In genomic region chr11:109109056-109109455, GRCm38 (mm10) we compare ENCODE assay signal across 29 mouse cellular contexts. TPM values are rescaled to one million over a fixed set of nuclear protein-coding genes. Genes with fewer than 3 reads are reported as not detected.
"Had no signal": no experiment of that assay in that cellular context is flagged by ENCODE, and none has a peak within 500 bp of the region (broad histone marks: within the 10 kb centered on the region; RNA-seq: fewer than 3 reads in every experiment).

No protein-coding gene starts in this region.

- H3K4me2 ChIP-seq: limb, embryonic 13.5 days; liver, embryonic 12.5 days; liver, embryonic 15.5 days; lung, embryonic 15.5 days; stomach, embryonic 15.5 days had no signal

- H3K36me3 ChIP-seq: limb, embryonic 10.5 days; limb, embryonic 13.5 days; liver, embryonic 12.5 days; liver, embryonic 15.5 days; lung, embryonic 15.5 days; midbrain, embryonic 10.5 days; stomach, embryonic 15.5 days had no signal

- DNase-seq: kidney, adult 2 months; kidney, postnatal 25 days; layer of hippocampus, adult 9-11 months; liver; lung, adult 18-20 months; lung, postnatal 10 days; lung, postnatal 36 days; midbrain, embryonic 14.5 days; retina, postnatal 1 day; right cerebral cortex, postnatal 25 days; spleen, adult 18-20 months; thymus, postnatal 25 days had no signal

- H3K4me3 ChIP-seq: layer of hippocampus, adult 2 months; limb, embryonic 10.5 days; limb, embryonic 13.5 days; liver, embryonic 12.5 days; liver, embryonic 15.5 days; lung, embryonic 15.5 days; megakaryocyte, embryonic 14.5 days; midbrain, embryonic 10.5 days; stomach, embryonic 15.5 days had no signal

- H3K27ac ChIP-seq: kidney, postnatal 0 days; layer of hippocampus, adult 2 months; limb, embryonic 10.5 days; limb, embryonic 13.5 days; liver, embryonic 12.5 days; liver, embryonic 15.5 days; lung, embryonic 15.5 days; stomach, embryonic 15.5 days had no signal

- H3K9me3 ChIP-seq: limb, embryonic 10.5 days; limb, embryonic 13.5 days; liver, embryonic 15.5 days; lung, embryonic 15.5 days; stomach, embryonic 15.5 days had no signal

- H3K4me1 ChIP-seq: liver, embryonic 12.5 days; liver, embryonic 15.5 days; megakaryocyte, embryonic 14.5 days; stomach, embryonic 15.5 days had no signal

- H3K27me3 ChIP-seq: limb, embryonic 13.5 days; liver, embryonic 12.5 days; liver, embryonic 15.5 days; lung, embryonic 15.5 days; stomach, embryonic 15.5 days had no signal

- ATAC-seq: liver, embryonic 12.5 days had no signal

- H3K9ac ChIP-seq: limb, embryonic 13.5 days; liver, embryonic 12.5 days; liver, embryonic 15.5 days; lung, embryonic 15.5 days; stomach, embryonic 15.5 days had no signal

RNA-seq across cellular contexts. Expression of gene E030025P04Rik, which starts 35.1 kb away (rescaled TPM):
- total RNA-seq: layer of hippocampus, adult 2 months; layer of hippocampus, postnatal 25 days; left cerebral cortex, adult 18-20 months; left cerebral cortex, postnatal 25 days; neutrophil, adult 5-6 weeks had no signal
- polyA plus RNA-seq: kidney, adult 2 months; kidney, embryonic 14.5 days; kidney, postnatal 0 days; large intestine, adult 2 months; limb, embryonic 10.5 days; limb, embryonic 13.5 days; liver, embryonic 12.5 days; liver, embryonic 15.5 days; midbrain, embryonic 10.5 days; midbrain, embryonic 14.5 days; stomach, embryonic 15.5 days; thymus, postnatal 0 days had no signal
